In the genomic region with DNA sequence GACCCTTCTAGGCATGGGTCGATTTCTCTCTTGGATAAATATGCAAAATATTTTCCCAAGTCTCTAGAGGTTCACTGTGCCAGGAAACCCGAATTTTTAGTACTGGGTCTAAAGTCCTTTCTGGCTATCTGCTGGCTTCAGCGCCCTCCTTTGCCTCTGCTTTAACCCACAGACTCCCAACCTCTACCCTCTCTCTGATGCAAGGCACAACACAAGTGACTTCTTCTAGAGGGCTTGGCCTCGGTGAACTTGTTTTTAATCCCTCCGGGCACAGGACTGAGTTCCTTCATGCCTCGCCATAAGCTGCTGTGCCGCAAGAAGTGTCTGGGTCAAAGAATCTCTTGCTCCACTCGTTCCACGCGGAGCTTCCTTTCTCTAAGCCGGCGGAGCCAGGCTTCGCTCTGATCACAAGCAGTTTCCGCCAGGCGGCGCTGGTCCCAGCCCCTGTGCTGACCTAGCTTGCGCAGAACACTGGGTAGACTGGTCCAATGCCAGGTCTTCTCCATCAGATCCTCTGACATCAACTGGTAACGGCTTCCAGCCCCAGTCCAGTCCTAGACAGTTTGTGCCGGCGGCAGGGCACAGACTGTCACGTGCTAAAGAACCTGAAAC, we compare ENCODE assay signal across 8 mouse cellular contexts. TPM values are rescaled to one million over a fixed set of nuclear protein-coding genes. Genes with fewer than 3 reads are reported as not detected.
A peak's percentile ranks its signal among the peaks of the same experiment; 100 is the strongest.
DNase-seq lines count a peak whose midpoint lies in the region; ATAC-seq lines count a peak whose summit lies in the region.

No protein-coding gene starts in this region.

- DNase-seq in Muller cell, postnatal 12 days (ENCODE audit: inconsistent ontology term) = peak; percentile 63
- peak; percentile 85 for DNase-seq in cerebellum, adult 11-12 months
- peak; percentile 89 for DNase-seq in hindbrain, embryonic 14.5 days (ENCODE audit: low spot score)
- DNase-seq in layer of hippocampus, postnatal 10 days (ENCODE audit: low spot score in 2 of 2) = peak; percentile 79 to 89
- peak; percentile 22 for DNase-seq in lung, postnatal 10 days
- peak; percentile 86 for DNase-seq in right cerebral cortex, postnatal 14 days
- no peak for DNase-seq in T-cell, adult 2 months (ENCODE audit: low spot score)

- under 1% methylated on average over 21 of the region's 21 CpGs for WGBS in forebrain, embryonic 16.5 days
- WGBS in hindbrain, embryonic 14.5 days = 1% methylated on average over 21 of the region's 21 CpGs

- peak overlapping the region; percentile 66 for H3K4me3 ChIP-seq in forebrain, embryonic 16.5 days (replicated peaks; ENCODE audit: low read length)
- H3K4me3 ChIP-seq in hindbrain, embryonic 14.5 days (replicated peaks; ENCODE audit: low read length) = peak overlapping the region; percentile 78

- H3K36me3 ChIP-seq in forebrain, embryonic 16.5 days (ENCODE audit: control insufficient read depth, insufficient read depth) = no peaks in the 10 kb centered on the region
- H3K36me3 ChIP-seq in hindbrain, embryonic 14.5 days (replicated peaks; ENCODE audit: control insufficient read depth, insufficient read depth) = no peaks in the 10 kb centered on the region

- H3K9me3 ChIP-seq in forebrain, embryonic 16.5 days (ENCODE audit: control insufficient read depth, low read length) = no peaks in the 10 kb centered on the region
- H3K9me3 ChIP-seq in hindbrain, embryonic 14.5 days (ENCODE audit: control insufficient read depth, low read length) = no peaks in the 10 kb centered on the region

- H3K4me1 ChIP-seq in forebrain, embryonic 16.5 days (replicated peaks; ENCODE audit: control insufficient read depth, insufficient read depth, low read length) = peaks cover 25% of the 10 kb centered on the region
- no peaks in the 10 kb centered on the region; the same call in 1 of the 2 replicates for H3K4me1 ChIP-seq in hindbrain, embryonic 14.5 days (replicated peaks; ENCODE audit: control insufficient read depth, insufficient read depth, low read length)

- peak overlapping the region; percentile 98 for H3K4me2 ChIP-seq in forebrain, embryonic 16.5 days (ENCODE audit: low read length)
- H3K4me2 ChIP-seq in hindbrain, embryonic 14.5 days (replicated peaks) = peak overlapping the region; percentile 99

- H3K9ac ChIP-seq in forebrain, embryonic 16.5 days (replicated peaks; ENCODE audit: low read depth, low read length) = peak overlapping the region; percentile 64
- H3K9ac ChIP-seq in hindbrain, embryonic 14.5 days = peak overlapping the region; percentile 89

- peaks cover 2% of the 10 kb centered on the region for H3K27me3 ChIP-seq in forebrain, embryonic 16.5 days (replicated peaks; ENCODE audit: control insufficient read depth, insufficient read depth, low read length)
- 0 out of 2 replicates have a peak, but pooled peaks cover 6% of the 10 kb centered on the region for H3K27me3 ChIP-seq in hindbrain, embryonic 14.5 days (ENCODE audit: control insufficient read depth, insufficient read depth, low read length)

- no peak overlapping the region for H3K27ac ChIP-seq in forebrain, embryonic 16.5 days (ENCODE audit: low read length)
- peak overlapping the region; percentile 77 for H3K27ac ChIP-seq in hindbrain, embryonic 14.5 days

- peak; percentile 84 for ATAC-seq in forebrain, embryonic 16.5 days
- ATAC-seq in hindbrain, embryonic 14.5 days (ENCODE audit: low FRiP score) = peak; percentile 74; the same call in 1 of the 2 replicates

RNA-seq across cellular contexts. Expression of gene Tcerg1l, which starts 0.8 kb away (rescaled TPM):
- polyA plus RNA-seq in forebrain, embryonic 16.5 days (2015; fragmentation: Nextera tagmentation; extraction: Ambion mirVana) = 8.2 and 11.2 TPM in 2 replicates
- polyA plus RNA-seq in hindbrain, embryonic 14.5 days (2014; fragmentation: Nextera tagmentation; extraction: Ambion mirVana) = 39.7 and 41.0 TPM in 2 replicates
- total RNA-seq in layer of hippocampus, postnatal 10 days (2021) = 10 to 100 TPM; 12.8 to 16.1 TPM
